Mouse (Mus musculus): ENCODE data around the gene Pknox1. TPM values are rescaled to one million over a fixed set of nuclear protein-coding genes. Genes with fewer than 3 reads are reported as not detected.
A peak's percentile ranks its signal among the peaks of the same experiment; 100 is the strongest.
"Not testable (repeated sequence)": the region's sequence is repeated elsewhere in the genome, so short reads cannot be mapped to it uniquely, and the experiment has no call there.

Pknox1 gene
- polyA plus RNA-seq, 1 experiment from 2014 or later = 9.5 TPM

DNA sequence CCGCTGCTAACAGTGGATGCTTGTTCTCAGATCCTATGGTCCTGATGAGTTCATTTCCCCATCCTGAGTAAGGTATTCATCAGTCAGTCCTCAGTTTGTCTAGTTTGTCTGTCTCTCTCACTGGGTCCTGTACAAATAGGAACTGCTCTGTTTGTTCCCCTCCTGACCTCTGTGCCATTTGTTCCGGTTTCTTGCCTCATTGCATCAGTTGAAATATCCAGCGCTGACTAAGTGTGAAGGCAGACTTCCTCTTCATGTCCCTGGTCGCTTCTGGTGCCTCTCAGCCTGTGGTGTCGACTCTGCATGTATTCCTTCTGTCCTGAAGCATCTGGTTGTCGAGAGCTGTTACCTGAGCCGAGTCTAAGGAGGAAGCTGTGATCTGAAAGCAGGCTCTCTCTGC, 30.1 kb downstream of the Pknox1 start:
- H3K4me2 ChIP-seq (replicated peaks; ENCODE audit: low read depth) = no peak overlapping the region
- ATAC-seq (ENCODE audit: low FRiP score, low TSS enrichment) (no peak), DNase-seq (ENCODE audit: low spot score) (no peak)
- H3K4me3 ChIP-seq (ENCODE audit: low read depth, low read length) = no peak overlapping the region
- no peak overlapping the region for H3K9ac ChIP-seq (ENCODE audit: low read length)
- H3K36me3 ChIP-seq (ENCODE audit: control insufficient read depth, insufficient read depth, low read length) = peaks cover 15% of the 10 kb centered on the region
- no peaks in the 10 kb centered on the region for H3K9me3 ChIP-seq (ENCODE audit: control insufficient read depth, low read length)
- 78% methylated on average over 7 of the region's 7 CpGs for WGBS
- TF ChIP-seq EP300 (optimal IDR thresholded peaks at IDR 0.05) (no peak), CTCF (IDR thresholded peaks at IDR 0.05; ENCODE audit: low read depth) (no peak)
- no peaks in the 10 kb centered on the region for H3K27me3 ChIP-seq (ENCODE audit: control insufficient read depth, insufficient read depth, low read length)
- no peaks in the 10 kb centered on the region for H3K4me1 ChIP-seq (replicated peaks; ENCODE audit: control insufficient read depth, insufficient read depth)
- no peak overlapping the region for H3K27ac ChIP-seq (replicated peaks)

- H3K9ac ChIP-seq (ENCODE audit: low read length) = no peak overlapping the region
- H3K27me3 ChIP-seq (ENCODE audit: control insufficient read depth, insufficient read depth, low read length) = no peaks in the 10 kb centered on the region
- no peaks in the 10 kb centered on the region for H3K4me1 ChIP-seq (replicated peaks; ENCODE audit: control insufficient read depth, insufficient read depth)
- no peaks in the 10 kb centered on the region for H3K9me3 ChIP-seq (ENCODE audit: control insufficient read depth, low read length)
- TF ChIP-seq CTCF (IDR thresholded peaks at IDR 0.05; ENCODE audit: low read depth) = no peak
- no peak for TF ChIP-seq EP300 (optimal IDR thresholded peaks at IDR 0.05)
- no peak for ATAC-seq (ENCODE audit: low FRiP score, low TSS enrichment)
- no peak overlapping the region for H3K4me3 ChIP-seq (ENCODE audit: low read depth, low read length)
- H3K27ac ChIP-seq (replicated peaks) = no peak overlapping the region
- peaks cover 19% of the 10 kb centered on the region for H3K36me3 ChIP-seq (ENCODE audit: control insufficient read depth, insufficient read depth, low read length)
- WGBS = 82% methylated on average over 5 of the region's 5 CpGs
- H3K4me2 ChIP-seq (replicated peaks; ENCODE audit: low read depth) = no peak overlapping the region
- DNase-seq (ENCODE audit: low spot score) = no peak
Observed at GRCm38 (mm10) chr17:31595077-31595476, 30.5 kb downstream of the Pknox1 start.

GRCm38 (mm10) chr17:31597957-31598356, 33.4 kb downstream of the Pknox1 start:
- Histone ChIP-seq H3K4me3 (ENCODE audit: low read depth, low read length) (no peak overlapping the region), H3K27me3 (ENCODE audit: control insufficient read depth, insufficient read depth, low read length) (no peaks in the 10 kb centered on the region), H3K4me1 (replicated peaks; ENCODE audit: control insufficient read depth, insufficient read depth) (no peaks in the 10 kb centered on the region), H3K36me3 (ENCODE audit: control insufficient read depth, insufficient read depth, low read length) (peaks cover 20% of the 10 kb centered on the region), H3K4me2 (replicated peaks; ENCODE audit: low read depth) (no peak overlapping the region), H3K27ac (replicated peaks) (no peak overlapping the region), H3K9ac (ENCODE audit: low read length) (no peak overlapping the region), H3K9me3 (ENCODE audit: control insufficient read depth, low read length) (no peaks in the 10 kb centered on the region)
- WGBS = 96% methylated on average over 9 of the region's 9 CpGs
- no peak for ATAC-seq (ENCODE audit: low FRiP score, low TSS enrichment)
- TF ChIP-seq CTCF (IDR thresholded peaks at IDR 0.05; ENCODE audit: low read depth) (no peak), EP300 (optimal IDR thresholded peaks at IDR 0.05) (no peak)
- no peak for DNase-seq (ENCODE audit: low spot score)

GRCm38 (mm10) chr17:31598593-31598992, 34.1 kb downstream of the Pknox1 start:
- no peak overlapping the region for H3K4me2 ChIP-seq (replicated peaks; ENCODE audit: low read depth)
- peaks cover 20% of the 10 kb centered on the region for H3K36me3 ChIP-seq (ENCODE audit: control insufficient read depth, insufficient read depth, low read length)
- ATAC-seq (ENCODE audit: low FRiP score, low TSS enrichment) (no peak), DNase-seq (ENCODE audit: low spot score) (no peak)
- H3K4me1 ChIP-seq (replicated peaks; ENCODE audit: control insufficient read depth, insufficient read depth) = no peaks in the 10 kb centered on the region
- no peaks in the 10 kb centered on the region for H3K9me3 ChIP-seq (ENCODE audit: control insufficient read depth, low read length)
- no peak overlapping the region for H3K9ac ChIP-seq (ENCODE audit: low read length)
- no peak overlapping the region for H3K4me3 ChIP-seq (ENCODE audit: low read depth, low read length)
- WGBS = 87% methylated on average over 8 of the region's 8 CpGs
- H3K27ac ChIP-seq (replicated peaks) = no peak overlapping the region
- TF ChIP-seq CTCF (IDR thresholded peaks at IDR 0.05; ENCODE audit: low read depth) (no peak), EP300 (optimal IDR thresholded peaks at IDR 0.05) (no peak)
- no peaks in the 10 kb centered on the region for H3K27me3 ChIP-seq (ENCODE audit: control insufficient read depth, insufficient read depth, low read length)

GRCm38 (mm10) chr17:31606424-31606823, 41.9 kb downstream of the Pknox1 start:
- no peak for DNase-seq (ENCODE audit: low spot score)
- H3K9ac ChIP-seq (ENCODE audit: low read length) = no peak overlapping the region
- TF ChIP-seq CTCF (IDR thresholded peaks at IDR 0.05; ENCODE audit: low read depth) = peak; percentile 54
- no peak for TF ChIP-seq EP300 (optimal IDR thresholded peaks at IDR 0.05)
- WGBS = 83% methylated on average over 7 of the region's 7 CpGs
- H3K4me3 ChIP-seq (ENCODE audit: low read depth, low read length) = no peak overlapping the region
- peaks cover 16% of the 10 kb centered on the region for H3K36me3 ChIP-seq (ENCODE audit: control insufficient read depth, insufficient read depth, low read length)
- ATAC-seq (ENCODE audit: low FRiP score, low TSS enrichment) = no peak
- no peaks in the 10 kb centered on the region for H3K27me3 ChIP-seq (ENCODE audit: control insufficient read depth, insufficient read depth, low read length)
- H3K9me3 ChIP-seq (ENCODE audit: control insufficient read depth, low read length) = no peaks in the 10 kb centered on the region
- H3K27ac ChIP-seq (replicated peaks) = no peak overlapping the region
- no peaks in the 10 kb centered on the region for H3K4me1 ChIP-seq (replicated peaks; ENCODE audit: control insufficient read depth, insufficient read depth)
- H3K4me2 ChIP-seq (replicated peaks; ENCODE audit: low read depth) = no peak overlapping the region

DNA sequence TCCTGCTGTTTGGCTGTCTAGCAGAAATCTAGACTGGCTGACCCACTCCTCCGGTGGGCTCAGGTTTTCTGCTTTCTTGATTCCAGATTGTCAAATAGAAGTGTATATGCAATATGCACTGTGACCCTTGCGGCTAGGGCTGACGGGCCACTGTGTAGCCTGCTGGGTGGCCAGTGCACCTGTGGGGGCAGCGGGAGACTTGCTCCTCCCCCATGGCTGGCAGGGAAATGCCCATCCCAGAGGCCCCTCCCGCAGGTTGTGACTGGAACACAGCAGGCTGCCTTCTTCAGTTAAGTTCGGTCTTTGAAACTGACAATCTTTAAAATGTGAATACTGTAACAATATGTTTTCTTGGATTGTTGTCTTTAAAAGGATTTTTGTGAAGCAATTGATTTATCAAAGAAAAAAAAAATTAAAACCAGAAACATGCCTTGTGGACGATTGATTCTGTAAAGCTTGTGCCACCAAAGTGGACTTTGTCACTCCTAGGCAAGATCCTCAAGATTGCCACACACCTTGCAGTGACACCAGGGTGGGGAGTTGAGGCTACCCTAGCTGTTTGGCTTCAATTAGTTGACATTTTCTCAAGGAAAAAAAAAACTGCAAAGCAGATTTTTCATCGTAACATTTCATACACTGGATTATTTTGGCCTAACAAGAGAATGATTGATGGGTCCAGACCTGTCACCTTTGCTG, 42.9 kb downstream of the Pknox1 start:
- 77% methylated on average over 8 of the region's 8 CpGs for WGBS
- Histone ChIP-seq H3K9ac (ENCODE audit: low read length) (no peak overlapping the region), H3K27ac (replicated peaks) (no peak overlapping the region), H3K9me3 (ENCODE audit: control insufficient read depth, low read length) (no peaks in the 10 kb centered on the region), H3K4me2 (replicated peaks; ENCODE audit: low read depth) (no peak overlapping the region), H3K36me3 (ENCODE audit: control insufficient read depth, insufficient read depth, low read length) (peaks cover 16% of the 10 kb centered on the region), H3K27me3 (ENCODE audit: control insufficient read depth, insufficient read depth, low read length) (no peaks in the 10 kb centered on the region), H3K4me1 (replicated peaks; ENCODE audit: control insufficient read depth, insufficient read depth) (no peaks in the 10 kb centered on the region), H3K4me3 (ENCODE audit: low read depth, low read length) (no peak overlapping the region)
- ATAC-seq (ENCODE audit: low FRiP score, low TSS enrichment) (no peak), DNase-seq (ENCODE audit: low spot score) (no peak)
- TF ChIP-seq EP300 (optimal IDR thresholded peaks at IDR 0.05) (no peak), CTCF (IDR thresholded peaks at IDR 0.05; ENCODE audit: low read depth) (no peak)

DNA sequence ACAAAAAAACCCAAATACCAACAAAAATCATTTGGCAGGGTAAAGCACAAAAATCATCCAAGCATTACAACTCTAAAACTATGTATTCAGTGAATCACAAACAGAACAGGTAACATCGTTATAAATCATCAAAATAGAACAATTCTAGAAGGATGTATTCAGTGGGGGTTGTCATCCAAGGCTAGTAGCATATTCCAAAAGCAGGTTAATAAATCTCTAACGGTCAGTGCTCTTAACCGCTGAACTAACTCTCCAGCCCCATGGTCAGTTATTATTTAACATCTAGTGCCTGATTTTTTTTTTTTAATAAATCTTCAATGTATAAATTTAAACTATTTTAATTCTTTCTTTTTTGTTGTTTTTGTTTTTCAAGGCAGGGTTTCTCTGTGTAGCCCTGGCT, 44.6 kb downstream of the Pknox1 start:
- not testable (repeated sequence) for H3K4me1 ChIP-seq (replicated peaks; ENCODE audit: control insufficient read depth, insufficient read depth); H3K9ac ChIP-seq (ENCODE audit: low read length); H3K4me3 ChIP-seq (ENCODE audit: low read depth, low read length); H3K27ac ChIP-seq (replicated peaks); ATAC-seq (ENCODE audit: low FRiP score, low TSS enrichment); H3K27me3 ChIP-seq (ENCODE audit: control insufficient read depth, insufficient read depth, low read length); DNase-seq (ENCODE audit: low spot score); H3K36me3 ChIP-seq (ENCODE audit: control insufficient read depth, insufficient read depth, low read length); H3K9me3 ChIP-seq (ENCODE audit: control insufficient read depth, low read length); H3K4me2 ChIP-seq (replicated peaks; ENCODE audit: low read depth)
- 93% methylated on average over 3 of the region's 3 CpGs for WGBS

Data from stomach, postnatal 0 days (tissue).